Mouse (Mus musculus) spleen, postnatal 36 days (tissue): ENCODE measurements at regions not wholly inside any gene's neighbourhood (a gene's known extent, or its start where the extent isn't known, plus 50 kb on each side); places are given as distances from the start of the nearest gene placed in this dataset.
"Not testable (repeated sequence)": the region's sequence is repeated elsewhere in the genome, so short reads cannot be mapped to it uniquely, and the experiment has no call there.

Experiments used
- DNase-seq, 2 experiments: peaks; one replicate each; pipeline ENCODE4 v3.0.0; 2022; ENCODE audit warnings: low spot score in 2 of 2, mixed read lengths in 1 of 2

DNA sequence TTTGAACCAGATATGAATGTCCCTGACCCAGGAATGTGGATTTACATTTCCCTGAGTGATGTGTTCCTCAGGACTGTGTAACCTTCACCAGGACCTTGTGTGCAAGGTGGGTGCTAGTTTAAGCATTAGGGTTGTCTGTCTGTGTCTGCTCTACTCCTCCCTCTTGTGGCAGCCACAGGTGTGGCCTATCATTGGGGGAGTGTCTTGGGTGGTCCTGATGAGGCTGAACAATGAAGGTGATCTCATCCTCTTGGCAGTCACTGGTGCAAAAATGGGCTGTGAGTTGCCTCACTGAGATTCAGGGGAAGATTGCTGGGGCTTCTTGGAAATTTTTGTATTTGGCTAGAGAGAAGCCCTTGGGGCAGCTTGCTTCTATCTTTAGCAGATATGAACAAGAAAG, 179.4 kb upstream of the Ube2e1 start:
- no peak for DNase-seq

GRCm38 (mm10) chr14:18508359-18508647, 176.6 kb upstream of the Ube2e1 start:
- DNase-seq = no peak

GRCm38 (mm10) chr14:18507582-18508358, 176.1 kb upstream of the Ube2e1 start:
- DNase-seq = no peak

- DNase-seq = no peak
Observed at GRCm38 (mm10) chr14:18506168-18506567, 174.5 kb upstream of the Ube2e1 start.

- DNase-seq = no peak
Observed at GRCm38 (mm10) chr14:18500249-18500832, 168.7 kb upstream of the Ube2e1 start.

- no peak for DNase-seq
Observed at GRCm38 (mm10) chr14:18494048-18494447, 162.4 kb upstream of the Ube2e1 start.

DNA sequence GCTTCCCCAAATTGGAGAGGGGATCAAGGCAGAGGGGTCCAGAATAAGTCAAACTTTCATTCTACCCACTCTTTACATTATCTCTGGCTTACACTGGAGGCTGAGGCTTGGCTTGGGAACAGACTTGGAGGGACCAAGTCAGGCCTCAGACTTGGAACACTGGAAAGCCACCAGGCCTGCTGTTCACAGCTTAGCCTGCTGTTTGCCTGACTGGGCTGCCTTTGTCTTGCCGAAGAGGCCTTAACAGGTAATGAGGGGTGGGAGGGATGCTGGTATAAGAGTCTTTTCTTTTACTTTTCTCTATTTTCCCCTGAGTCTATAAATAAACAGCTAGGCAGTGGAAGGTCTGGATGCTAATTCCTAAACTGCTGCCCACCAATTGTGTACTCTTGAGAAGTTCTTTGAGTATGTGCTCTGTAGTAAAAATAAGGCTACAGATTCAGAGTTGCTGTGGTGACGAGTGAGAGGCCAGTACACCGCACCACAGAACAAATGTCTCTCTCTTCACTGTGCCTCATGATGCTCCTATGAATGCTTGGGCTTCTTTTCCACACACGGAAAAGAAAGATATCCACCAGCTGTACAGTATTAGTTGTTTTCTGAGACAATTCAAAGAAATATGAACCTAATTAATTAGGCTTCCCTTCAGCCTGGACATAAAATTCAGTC, 154.6 kb upstream of the Ube2e1 start:
- no peak for DNase-seq

DNA sequence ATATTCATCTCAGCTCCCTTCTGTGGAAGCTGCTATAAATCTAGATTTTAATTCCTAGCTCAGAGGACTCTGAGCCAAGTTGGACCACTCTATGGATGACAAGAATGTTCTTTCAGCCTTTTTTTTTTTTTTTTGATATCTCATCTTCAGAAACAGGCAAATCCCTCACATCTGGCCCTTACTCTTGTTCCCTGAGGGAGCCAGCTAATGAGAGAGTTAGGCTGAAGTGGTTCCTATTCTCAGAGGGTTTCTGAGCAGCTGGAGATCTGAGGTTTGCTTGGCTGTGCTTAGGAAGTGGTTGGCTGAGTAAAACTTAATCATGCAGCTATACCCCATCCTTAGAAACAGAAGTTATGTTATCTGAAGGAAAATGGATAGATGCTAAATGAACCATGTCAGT, 153.9 kb upstream of the Ube2e1 start:
- DNase-seq = no peak

- DNase-seq = no peak
Observed at GRCm38 (mm10) chr14:18476795-18477320, 145.2 kb upstream of the Ube2e1 start.

- no peak for DNase-seq
Observed at GRCm38 (mm10) chr14:18468611-18469010, 137.0 kb upstream of the Ube2e1 start.

DNA sequence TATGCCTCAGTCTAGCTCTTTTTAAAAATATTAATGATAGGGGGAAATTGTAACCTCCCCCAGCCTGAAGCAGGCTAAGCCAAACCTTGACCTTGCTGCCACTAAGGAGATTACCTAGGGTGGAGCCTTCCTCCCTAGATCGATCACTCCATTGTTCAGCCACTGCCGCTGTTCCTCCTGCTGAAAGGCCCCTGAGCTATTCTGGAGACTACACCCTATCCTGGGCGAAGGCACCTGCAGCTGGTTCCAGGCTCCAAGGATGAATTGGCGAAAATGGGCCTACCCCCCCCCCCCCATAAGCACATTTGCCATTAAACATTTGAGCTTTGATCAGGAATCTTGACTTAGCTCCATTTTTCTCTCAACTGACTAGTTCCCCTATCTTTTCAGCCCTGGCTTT, 135.2 kb upstream of the Ube2e1 start:
- not testable (repeated sequence) for DNase-seq

DNA sequence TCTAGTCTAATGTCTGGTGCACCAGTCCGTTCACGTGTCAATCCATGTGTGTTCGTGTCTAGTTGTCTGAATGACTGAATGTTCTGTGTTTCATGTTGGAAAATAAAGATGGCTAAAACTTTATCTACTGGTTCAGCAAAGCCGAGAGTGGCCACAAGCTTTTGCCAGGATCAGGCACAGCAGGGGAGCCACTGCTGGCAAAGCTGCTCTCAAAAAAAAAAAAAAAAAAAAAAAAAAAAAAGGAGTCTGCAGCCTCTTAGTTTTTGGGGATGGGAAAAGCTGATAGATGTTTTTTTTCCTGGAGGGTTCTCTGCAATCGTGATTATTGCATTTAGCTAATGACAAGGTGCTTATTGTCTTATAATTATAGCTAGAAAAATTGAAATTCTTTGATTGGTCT, 132.5 kb upstream of the Ube2e1 start:
- not testable (repeated sequence) for DNase-seq

DNA sequence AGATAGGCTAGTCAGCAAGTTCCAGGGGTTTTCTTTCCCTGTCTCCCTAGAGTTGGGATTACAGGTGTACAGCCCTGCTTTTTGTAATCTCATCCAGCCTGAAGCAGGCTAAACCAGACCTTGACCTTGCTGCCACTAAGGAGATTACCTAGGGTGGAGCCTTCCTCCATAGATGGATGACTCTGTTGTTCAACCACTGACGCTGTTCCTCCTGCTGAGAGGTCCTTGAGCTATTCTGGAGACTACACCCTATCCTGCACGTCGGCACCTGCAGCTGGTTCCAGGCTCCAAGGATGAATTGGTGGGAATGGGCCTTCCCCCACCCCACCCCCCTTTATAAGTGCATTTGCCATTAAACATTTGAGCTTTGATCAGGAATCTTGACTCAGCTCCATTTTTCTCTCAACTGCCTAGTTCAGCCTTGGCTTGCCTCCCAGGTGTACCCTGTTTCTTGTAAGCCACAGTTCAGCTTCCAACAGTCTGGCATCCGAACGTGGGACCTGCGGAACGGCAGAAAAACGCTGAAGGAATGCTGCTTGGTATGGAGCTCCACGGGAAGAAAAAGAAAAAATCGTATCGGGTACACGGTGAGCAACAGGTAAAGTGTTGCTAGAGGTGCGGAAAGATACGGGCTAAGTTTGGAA, 131.7 kb upstream of the Ube2e1 start:
- DNase-seq = no peak

DNA sequence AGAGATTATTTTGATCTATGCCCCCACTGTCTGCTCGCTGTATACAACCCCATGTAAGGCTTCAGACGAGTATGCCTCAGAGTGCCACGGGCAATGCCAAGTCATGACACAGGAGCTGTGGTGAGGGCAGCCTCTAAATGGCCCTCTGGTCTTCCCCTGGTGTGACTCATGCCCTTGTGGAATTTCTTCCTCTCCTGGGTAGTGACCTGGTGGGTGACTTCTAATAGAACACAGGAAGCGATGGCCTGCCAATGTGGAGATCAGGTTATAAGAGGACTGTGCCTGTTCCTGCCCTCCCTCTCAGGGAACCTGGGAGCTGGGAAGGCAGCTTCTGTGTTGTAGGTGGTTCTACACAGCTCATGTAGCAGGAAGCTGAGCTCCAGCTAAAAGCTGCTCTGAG, 130.7 kb upstream of the Ube2e1 start:
- no peak for DNase-seq

- no peak for DNase-seq
Observed at GRCm38 (mm10) chr14:18448666-18449065, 117.0 kb upstream of the Ube2e1 start.

DNA sequence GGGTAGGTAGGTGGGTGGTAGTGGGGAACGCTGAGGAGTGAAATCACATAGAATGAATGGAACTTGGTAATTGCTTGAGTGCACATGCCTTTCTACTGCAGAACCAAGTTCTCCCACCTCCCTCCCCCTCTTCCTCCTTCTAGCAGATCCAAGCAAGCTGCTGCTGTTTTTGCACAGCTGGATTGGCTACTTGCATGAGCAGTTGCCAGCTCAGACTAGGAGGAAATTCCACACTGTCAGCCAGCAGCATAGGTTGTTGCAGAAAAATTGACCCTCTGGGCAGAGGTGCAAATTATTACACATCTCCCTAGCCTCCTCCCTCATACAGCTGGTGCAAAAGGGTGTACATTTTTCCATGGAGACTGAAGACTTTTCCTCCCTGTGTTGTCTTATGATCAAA, 112.8 kb upstream of the Ube2e1 start:
- DNase-seq = no peak

DNA sequence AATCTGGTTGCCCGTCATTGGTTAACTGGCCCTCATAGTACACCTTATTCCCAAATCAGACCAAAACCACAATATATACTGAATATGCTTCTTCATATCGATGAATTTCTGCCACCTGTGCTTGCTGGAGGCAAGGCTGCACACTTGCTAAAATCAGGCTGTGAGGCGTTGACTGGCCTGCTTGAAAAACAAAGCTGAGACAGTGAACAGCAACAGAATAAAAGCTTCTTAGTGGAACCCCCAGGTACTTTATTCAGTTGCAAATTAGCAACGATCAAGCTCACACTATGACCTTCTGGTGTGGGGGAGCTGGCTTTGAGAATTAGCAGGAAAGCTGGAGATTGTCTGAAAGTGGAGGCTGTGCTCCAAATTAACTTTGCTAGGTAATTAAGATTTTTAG, 97.3 kb upstream of the Ube2e1 start:
- DNase-seq = not testable (repeated sequence)

GRCm38 (mm10) chr14:18425887-18426286, 94.2 kb upstream of the Ube2e1 start:
- DNase-seq = no peak

- DNase-seq = no peak
Observed at GRCm38 (mm10) chr14:18416839-18417238, 85.2 kb upstream of the Ube2e1 start.

- DNase-seq = no peak
Observed at GRCm38 (mm10) chr14:18416319-18416718, 84.7 kb upstream of the Ube2e1 start.

DNA sequence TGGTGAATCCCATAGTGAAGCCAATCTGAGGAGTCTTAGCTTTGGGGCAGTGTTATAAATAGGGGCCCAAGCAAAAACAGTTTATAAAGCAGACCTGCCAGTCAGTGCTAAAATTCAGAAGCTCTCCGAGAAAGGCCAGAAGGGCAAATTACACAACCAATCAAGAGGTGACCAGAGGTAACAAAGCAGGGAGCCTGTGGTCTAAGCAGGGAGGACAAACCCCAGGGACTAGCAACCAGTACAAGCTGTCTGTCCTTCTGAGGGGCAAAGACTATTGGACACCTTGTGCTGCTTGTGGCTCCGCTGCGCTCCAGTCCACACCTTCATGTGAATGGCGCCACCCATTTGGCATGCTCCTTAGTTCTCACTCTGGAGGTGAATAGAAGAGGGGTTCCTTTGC, 67.3 kb upstream of the Ube2e1 start:
- no peak for DNase-seq

DNA sequence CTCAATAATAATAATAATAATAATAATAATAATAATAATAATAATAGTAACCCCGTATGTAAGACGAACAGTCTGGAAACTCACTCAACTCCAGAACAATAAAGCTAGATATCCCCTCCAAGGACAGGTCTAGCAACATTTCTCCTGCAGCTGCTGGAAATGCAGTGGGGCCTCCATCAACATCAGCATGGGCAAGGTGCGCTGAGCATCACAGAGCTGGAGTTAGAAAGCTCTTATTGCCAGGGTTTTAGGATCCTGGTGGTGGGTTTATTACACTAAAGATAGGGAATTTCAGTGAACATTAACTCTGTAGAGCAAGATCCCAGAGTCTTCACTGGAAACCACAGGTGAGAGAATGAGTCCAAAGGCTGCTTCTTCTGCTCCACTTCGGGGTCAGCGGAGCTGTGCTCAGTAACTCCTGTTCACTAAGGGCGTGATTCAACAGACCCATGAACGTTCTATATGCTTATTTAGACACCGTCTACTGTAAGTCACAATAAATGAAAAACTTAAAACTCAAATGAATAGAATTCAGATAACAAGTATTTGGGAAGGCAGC, 64.6 kb upstream of the Ube2e1 start:
- no peak for DNase-seq
